Mouse (Mus musculus): ENCODE results near the gene Crtc3.

Crtc3 gene

GRCm38 (mm10) chr7:80611646-80612045, 77.0 kb downstream of the Crtc3 start:
- ATAC-seq (ENCODE audit: insufficient number of reproducible peaks, low FRiP score, low TSS enrichment) = peak; percentile 54; the same call in 1 of the 2 replicates

GRCm38 (mm10) chr7:80607503-80607902, 81.2 kb downstream of the Crtc3 start:
- ATAC-seq (ENCODE audit: insufficient number of reproducible peaks, low FRiP score, low TSS enrichment) = no peak

- no peak for ATAC-seq (ENCODE audit: insufficient number of reproducible peaks, low FRiP score, low TSS enrichment)
Measured at GRCm38 (mm10) chr7:80606435-80606834, 82.2 kb downstream of the Crtc3 start.

GRCm38 (mm10) chr7:80605557-80605930, 83.1 kb downstream of the Crtc3 start:
- ATAC-seq (ENCODE audit: insufficient number of reproducible peaks, low FRiP score, low TSS enrichment) = no peak

- no peak for ATAC-seq (ENCODE audit: insufficient number of reproducible peaks, low FRiP score, low TSS enrichment)
Measured at GRCm38 (mm10) chr7:80604908-80605556, 83.6 kb downstream of the Crtc3 start.

- ATAC-seq (ENCODE audit: insufficient number of reproducible peaks, low FRiP score, low TSS enrichment) = no peak
Measured at GRCm38 (mm10) chr7:80602574-80602973, 86.1 kb downstream of the Crtc3 start.

- no peak for ATAC-seq (ENCODE audit: insufficient number of reproducible peaks, low FRiP score, low TSS enrichment)
Measured at GRCm38 (mm10) chr7:80598436-80598985, 90.2 kb downstream of the Crtc3 start.

GRCm38 (mm10) chr7:80597900-80598299, 90.8 kb downstream of the Crtc3 start:
- no peak for ATAC-seq (ENCODE audit: insufficient number of reproducible peaks, low FRiP score, low TSS enrichment)

GRCm38 (mm10) chr7:80589054-80589746, 99.5 kb downstream of the Crtc3 start:
- ATAC-seq (ENCODE audit: insufficient number of reproducible peaks, low FRiP score, low TSS enrichment) = 0 out of 2 replicates have a peak, but pooled peaks have one; percentile 22

- peak; percentile 64 for ATAC-seq (ENCODE audit: insufficient number of reproducible peaks, low FRiP score, low TSS enrichment)
Measured at GRCm38 (mm10) chr7:80587684-80588083, 101.0 kb downstream of the Crtc3 start.

- no peak; the same call in 1 of the 2 replicates for ATAC-seq (ENCODE audit: insufficient number of reproducible peaks, low FRiP score, low TSS enrichment)
Measured at GRCm38 (mm10) chr7:80586681-80587660, 101.7 kb downstream of the Crtc3 start.

- ATAC-seq (ENCODE audit: insufficient number of reproducible peaks, low FRiP score, low TSS enrichment) = 0 out of 2 replicates have a peak, but pooled peaks have one; percentile 8
Measured at GRCm38 (mm10) chr7:80586161-80586560, 102.5 kb downstream of the Crtc3 start.

GRCm38 (mm10) chr7:80585380-80585779, 103.3 kb downstream of the Crtc3 start:
- ATAC-seq (ENCODE audit: insufficient number of reproducible peaks, low FRiP score, low TSS enrichment) = no peak

- ATAC-seq (ENCODE audit: insufficient number of reproducible peaks, low FRiP score, low TSS enrichment) = no peak
Measured at GRCm38 (mm10) chr7:80583981-80584380, 104.7 kb downstream of the Crtc3 start.

- ATAC-seq (ENCODE audit: insufficient number of reproducible peaks, low FRiP score, low TSS enrichment) = no peak
Measured at GRCm38 (mm10) chr7:80582821-80583451, 105.7 kb downstream of the Crtc3 start.

- ATAC-seq (ENCODE audit: insufficient number of reproducible peaks, low FRiP score, low TSS enrichment) = no peak
Measured at GRCm38 (mm10) chr7:80580368-80580767, 108.3 kb downstream of the Crtc3 start.

- no peak for ATAC-seq (ENCODE audit: insufficient number of reproducible peaks, low FRiP score, low TSS enrichment)
Measured at GRCm38 (mm10) chr7:80577417-80577980, 111.2 kb downstream of the Crtc3 start.

- ATAC-seq (ENCODE audit: insufficient number of reproducible peaks, low FRiP score, low TSS enrichment) = no peak
Measured at GRCm38 (mm10) chr7:80576626-80577025, 112.1 kb downstream of the Crtc3 start.

- ATAC-seq (ENCODE audit: insufficient number of reproducible peaks, low FRiP score, low TSS enrichment) = no peak
Measured at GRCm38 (mm10) chr7:80575750-80576149, 112.9 kb downstream of the Crtc3 start.

GRCm38 (mm10) chr7:80573076-80573475, 115.6 kb downstream of the Crtc3 start:
- peak; percentile 31; the same call in 1 of the 2 replicates for ATAC-seq (ENCODE audit: insufficient number of reproducible peaks, low FRiP score, low TSS enrichment)
